Comparison of ENCODE assay signal across 31 mouse cellular contexts in the genomic region with DNA sequence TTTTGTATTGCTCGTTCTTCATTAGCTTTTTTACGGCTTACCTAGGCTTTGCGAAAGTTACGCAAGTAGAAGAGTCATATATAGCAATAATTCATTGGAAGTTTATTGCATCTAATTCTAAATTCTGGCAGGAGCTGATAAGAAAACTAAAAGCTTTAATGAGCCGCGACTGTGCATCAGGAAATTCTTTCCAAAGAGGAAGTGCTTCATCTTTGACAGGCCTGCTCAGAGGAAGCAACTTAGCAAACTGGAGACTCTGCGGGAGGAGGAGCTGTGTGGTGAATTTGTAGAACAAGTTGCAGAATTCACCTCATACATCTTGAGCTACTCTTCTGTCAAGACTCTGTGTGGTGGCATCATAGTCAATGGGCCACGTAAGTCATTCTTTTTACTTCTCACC. TPM values are rescaled to one million over a fixed set of nuclear protein-coding genes. Genes with fewer than 3 reads are reported as not detected.
DNase-seq lines count a peak whose midpoint lies in the region; ATAC-seq and TF ChIP-seq lines count a peak whose summit lies in the region.
"Had no signal": no experiment of that assay in that cellular context is flagged by ENCODE, and none has a peak within 500 bp of the region (broad histone marks: within the 10 kb centered on the region; RNA-seq: fewer than 3 reads in every experiment).

No protein-coding gene starts in this region.

- DNase-seq in kidney, postnatal 14 days = peak; percentile 17
- peak; percentile 39 for DNase-seq in MEL (ENCODE audit: low read depth, low spot score)
- no peak for DNase-seq in left cerebral cortex, adult 9 months (ENCODE audit: low spot score in 2 of 2)
- no peak for DNase-seq in embryonic facial prominence, embryonic 10.5 days (ENCODE audit: low spot score)
- DNase-seq: adrenal gland, postnatal 25 days; cerebellum, adult 11-12 months; cerebellum, adult 9-11 months; heart, postnatal 36 days; right cerebral cortex, adult 18-20 months; spleen, adult 18-20 months; thymus, postnatal 36 days had no signal

- H3K4me1 ChIP-seq in kidney, embryonic 16.5 days (ENCODE audit: insufficient read depth, low read length) = no peaks in the 10 kb centered on the region
- H3K4me1 ChIP-seq in MEL (ENCODE audit: control insufficient read depth in 1 of 2, insufficient read depth in 2 of 2, low read length in 2 of 2) = no peaks in the 10 kb centered on the region
- no peaks in the 10 kb centered on the region for H3K4me1 ChIP-seq in embryonic facial prominence, embryonic 10.5 days
- H3K4me1 ChIP-seq: hindbrain, embryonic 13.5 days; kidney, embryonic 15.5 days; limb, embryonic 12.5 days; liver, embryonic 15.5 days; midbrain, embryonic 10.5 days; neural tube, embryonic 12.5 days had no signal

- H3K4me3 ChIP-seq in kidney, embryonic 16.5 days (ENCODE audit: low read length) = no peak overlapping the region
- H3K4me3 ChIP-seq in MEL (ENCODE audit: control insufficient read depth in 1 of 2, insufficient read depth in 1 of 2, low read depth in 2 of 2, low read length in 2 of 2) = no peak overlapping the region
- no peak overlapping the region for H3K4me3 ChIP-seq in embryonic facial prominence, embryonic 10.5 days
- H3K4me3 ChIP-seq: erythroblast, embryonic 14.5 days; hindbrain, embryonic 13.5 days; kidney, embryonic 15.5 days; limb, embryonic 12.5 days; liver, embryonic 15.5 days; midbrain, embryonic 10.5 days; myocyte; neural tube, embryonic 12.5 days had no signal

- TF ChIP-seq EP300 in MEL (IDR thresholded peaks at IDR 0.05; ENCODE audit: low read depth in 1 of 2, low read length in 2 of 2) = no peak

- H3K27me3 ChIP-seq in kidney, embryonic 16.5 days (ENCODE audit: insufficient read depth, low read length) = no peaks in the 10 kb centered on the region
- H3K27me3 ChIP-seq in MEL (ENCODE audit: control insufficient read depth in 1 of 2, insufficient read depth in 2 of 2, low read length in 2 of 2) = no peaks in the 10 kb centered on the region
- no peaks in the 10 kb centered on the region for H3K27me3 ChIP-seq in embryonic facial prominence, embryonic 10.5 days (replicated peaks; ENCODE audit: low read depth, poor library complexity, severe bottlenecking)
- H3K27me3 ChIP-seq: hindbrain, embryonic 13.5 days; kidney, embryonic 15.5 days; limb, embryonic 12.5 days; liver, embryonic 15.5 days; neural tube, embryonic 12.5 days had no signal

- no peak for ATAC-seq in kidney, embryonic 16.5 days (ENCODE audit: low FRiP score, low TSS enrichment)
- peak; percentile 93 for ATAC-seq in granulocyte monocyte progenitor cell, adult 5-6 weeks (replicated peaks; ENCODE audit: poor library complexity, severe bottlenecking)
- peak; percentile 85 for ATAC-seq in megakaryocyte, adult 5-6 weeks (ENCODE audit: poor library complexity, severe bottlenecking)
- ATAC-seq: forebrain, embryonic 16.5 days; midbrain, embryonic 16.5 days had no signal

- H3K9me3 ChIP-seq in kidney, embryonic 16.5 days (ENCODE audit: low read length) = no peaks in the 10 kb centered on the region; the same call in 1 of the 2 replicates
- H3K9me3 ChIP-seq in MEL (replicated peaks; ENCODE audit: insufficient read depth, low read length) = no peaks in the 10 kb centered on the region
- no peaks in the 10 kb centered on the region for H3K9me3 ChIP-seq in embryonic facial prominence, embryonic 10.5 days
- H3K9me3 ChIP-seq: hindbrain, embryonic 13.5 days; kidney, embryonic 15.5 days; limb, embryonic 12.5 days; liver, embryonic 15.5 days; midbrain, embryonic 10.5 days; neural tube, embryonic 12.5 days had no signal

- TF ChIP-seq POLR2A in MEL (IDR thresholded peaks at IDR 0.05; ENCODE audit: control insufficient read depth in 1 of 2, insufficient read depth in 1 of 2, low read depth in 1 of 2, low read length in 2 of 2, poor library complexity in 1 of 2) = no peak

- no peak for TF ChIP-seq RAD21 in MEL (IDR thresholded peaks at IDR 0.05; ENCODE audit: low read depth, low read length)

- H3K4me2 ChIP-seq in kidney, embryonic 16.5 days (replicated peaks; ENCODE audit: low read depth, low read length) = no peak overlapping the region
- H3K4me2 ChIP-seq: hindbrain, embryonic 13.5 days; kidney, embryonic 15.5 days; limb, embryonic 12.5 days; liver, embryonic 15.5 days; neural tube, embryonic 12.5 days had no signal

- H3K27ac ChIP-seq in kidney, embryonic 16.5 days (ENCODE audit: low read length) = no peak overlapping the region
- no peak overlapping the region for H3K27ac ChIP-seq in MEL (ENCODE audit: control insufficient read depth, low read depth, low read length)
- H3K27ac ChIP-seq in embryonic facial prominence, embryonic 10.5 days (replicated peaks) = no peak overlapping the region
- H3K27ac ChIP-seq: hindbrain, embryonic 13.5 days; kidney, embryonic 15.5 days; limb, embryonic 12.5 days; liver, embryonic 15.5 days; macrophage; midbrain, embryonic 10.5 days; neural tube, embryonic 12.5 days had no signal

- no peaks in the 10 kb centered on the region for H3K79me2 ChIP-seq in MEL (ENCODE audit: control insufficient read depth, insufficient read depth, low read length, poor library complexity)

- no peak overlapping the region for H3K9ac ChIP-seq in kidney, embryonic 16.5 days (replicated peaks; ENCODE audit: low read length)
- no peak overlapping the region for H3K9ac ChIP-seq in MEL (ENCODE audit: control insufficient read depth, low read depth, low read length, poor library complexity, severe bottlenecking)
- H3K9ac ChIP-seq: hindbrain, embryonic 13.5 days; kidney, embryonic 15.5 days; limb, embryonic 12.5 days; liver, embryonic 15.5 days; neural tube, embryonic 12.5 days had no signal

- TF ChIP-seq CTCF in MEL (IDR thresholded peaks at IDR 0.05 in 2 of 3, conservative IDR thresholded peaks at IDR 0.05 in 1 of 3; ENCODE audit: control insufficient read depth in 1 of 3, insufficient read depth in 1 of 3, low read depth in 2 of 3, low read length in 3 of 3, poor library complexity in 1 of 3, severe bottlenecking in 1 of 3) = no peak

- WGBS in kidney, embryonic 16.5 days = 43% methylated on average over 8 of the region's 8 CpGs
- 88% methylated on average over 8 of the region's 8 CpGs for WGBS in embryonic facial prominence, embryonic 10.5 days

- no peaks in the 10 kb centered on the region for H3K36me3 ChIP-seq in kidney, embryonic 16.5 days (ENCODE audit: insufficient read depth, low read length)
- no peaks in the 10 kb centered on the region for H3K36me3 ChIP-seq in MEL (ENCODE audit: control insufficient read depth in 1 of 2, insufficient read depth in 2 of 2, low read length in 2 of 2)
- no peaks in the 10 kb centered on the region for H3K36me3 ChIP-seq in embryonic facial prominence, embryonic 10.5 days (replicated peaks)
- H3K36me3 ChIP-seq: hindbrain, embryonic 13.5 days; kidney, embryonic 15.5 days; limb, embryonic 12.5 days; liver, embryonic 15.5 days; midbrain, embryonic 10.5 days; neural tube, embryonic 12.5 days had no signal

TF ChIP-seq in MEL, 35 proteins besides CTCF, POLR2A, EP300 and RAD21:
- no peak for TF ChIP-seq UBTF (IDR thresholded peaks at IDR 0.05; ENCODE audit: borderline replicate concordance, insufficient read depth, low read depth, low read length)

RNA-seq across cellular contexts. Expression of a gene that starts 10.0 kb away (rescaled TPM):
- 1.1 and 1.6 TPM in 2 replicates for polyA plus RNA-seq in kidney, embryonic 16.5 days (2015; fragmentation: Nextera tagmentation; extraction: Ambion mirVana)
- 0.04 TPM in 1 of 2 replicates, not detected in the other for total RNA-seq in MEL (2012; rRNA removed)
- under 1 TPM in 1 of 2 experiments, not detected in 1; 0.03 TPM for polyA plus RNA-seq in MEL (2012; ENCODE audit: insufficient read depth in 1 of 2, insufficient read length in 2 of 2, low read depth in 1 of 2, low replicate concordance in 2 of 2, missing spikeins in 1 of 2)
- 7.1 and 9.0 TPM in 2 replicates for total RNA-seq in granulocyte monocyte progenitor cell, adult 5-6 weeks (2014; fragmentation: Nextera tagmentation)
- 8.8 and 11.0 TPM in 2 replicates for total RNA-seq in granulocyte monocyte progenitor cell, adult 5-6 weeks (2017)
- total RNA-seq in megakaryocyte, adult 5-6 weeks (2015) = 23.7 and 25.7 TPM in 2 replicates
- 28.0 and 33.7 TPM in 2 replicates for total RNA-seq in megakaryocyte, adult 5-6 weeks (2017)
- 0.06 and 0.10 TPM in 2 replicates for polyA plus RNA-seq in embryonic facial prominence, embryonic 10.5 days (2016; fragmentation: Nextera tagmentation; extraction: Ambion mirVana)
- polyA plus RNA-seq: erythroblast, embryonic 14.5 days had no signal

RNA-seq across cellular contexts. Expression of a gene that starts 35.7 kb away (rescaled TPM):
- polyA plus RNA-seq in kidney, embryonic 16.5 days (2015; fragmentation: Nextera tagmentation; extraction: Ambion mirVana) = not detected in 2 replicates
- not detected in 2 replicates for total RNA-seq in MEL (2012; rRNA removed)
- polyA plus RNA-seq in MEL (2012; ENCODE audit: insufficient read depth in 1 of 2, insufficient read length in 2 of 2, low read depth in 1 of 2, low replicate concordance in 2 of 2, missing spikeins in 1 of 2) = not detected
- not detected in 2 replicates for total RNA-seq in granulocyte monocyte progenitor cell, adult 5-6 weeks (2014; fragmentation: Nextera tagmentation)
- not detected in 2 replicates for total RNA-seq in granulocyte monocyte progenitor cell, adult 5-6 weeks (2017)
- total RNA-seq in megakaryocyte, adult 5-6 weeks (2015) = not detected in 2 replicates
- total RNA-seq in megakaryocyte, adult 5-6 weeks (2017) = not detected in 2 replicates
- not detected in 2 replicates for polyA plus RNA-seq in embryonic facial prominence, embryonic 10.5 days (2016; fragmentation: Nextera tagmentation; extraction: Ambion mirVana)
- total RNA-seq: gastrocnemius, adult 8-10 months; layer of hippocampus, adult 18-20 months; layer of hippocampus, postnatal 10 days; left cerebral cortex, adult 18-20 months; left cerebral cortex, postnatal 25 days had no signal
- polyA plus RNA-seq: erythroblast, embryonic 14.5 days; forebrain, embryonic 11.5 days; forebrain, embryonic 16.5 days; hindbrain, embryonic 13.5 days; limb, embryonic 12.5 days; midbrain, embryonic 10.5 days; midbrain, embryonic 16.5 days; neural tube, embryonic 12.5 days had no signal

Comparison
In these comparisons a context has a peak if more than half of its experiments do, and no peak if none do; other contexts are left out.
1. DNase-seq: peak in kidney, postnatal 14 days (single experiment) and MEL (single experiment); none in left cerebral cortex, adult 9 months (0 of 2) and embryonic facial prominence, embryonic 10.5 days (single experiment).